Mouse (Mus musculus): ENCODE data around the gene Pde3b. TPM values are rescaled to one million over a fixed set of nuclear protein-coding genes. Genes with fewer than 3 reads are reported as not detected.
"Not testable (repeated sequence)": the region's sequence is repeated elsewhere in the genome, so short reads cannot be mapped to it uniquely, and the experiment has no call there.

Pde3b gene
- total RNA-seq (2022), result 10 to 100 TPM in 3 of 4 experiments, 1 to 10 TPM in 1; 9.1 to 13.4 (median 11.3) TPM

- peak; percentile 9 to 35 for DNase-seq (ENCODE audit: low spot score in 2 of 2)
Measured at GRCm38 (mm10) chr7:114414421-114415335, at the start of gene Pde3b. TSS of gene Pde3b (plus strand) at chr7:114415281.

GRCm38 (mm10) chr7:114402130-114402529, 13.0 kb upstream of the Pde3b start:
- no peak for DNase-seq (ENCODE audit: low spot score in 2 of 2)

- peak in 1 of 2 experiments; percentile 29 for DNase-seq (ENCODE audit: low spot score in 2 of 2)
Measured at GRCm38 (mm10) chr7:114415336-114416020, 397 bp downstream of the Pde3b start.

- DNase-seq (ENCODE audit: low spot score in 2 of 2), result peak; percentile 17 to 24
Measured at GRCm38 (mm10) chr7:114416021-114416845, 1.2 kb downstream of the Pde3b start.

GRCm38 (mm10) chr7:114419331-114419730, 4.2 kb downstream of the Pde3b start:
- DNase-seq (ENCODE audit: low spot score in 2 of 2), result not testable (repeated sequence)

GRCm38 (mm10) chr7:114420918-114421317, 5.8 kb downstream of the Pde3b start:
- no peak for DNase-seq (ENCODE audit: low spot score in 2 of 2)

GRCm38 (mm10) chr7:114422224-114422623, 7.1 kb downstream of the Pde3b start:
- DNase-seq (ENCODE audit: low spot score in 2 of 2), result no peak

- DNase-seq (ENCODE audit: low spot score in 2 of 2), result no peak
Measured at GRCm38 (mm10) chr7:114429768-114430167, 14.7 kb downstream of the Pde3b start.

- DNase-seq (ENCODE audit: low spot score in 2 of 2), result no peak
Measured at GRCm38 (mm10) chr7:114431966-114432365, 16.9 kb downstream of the Pde3b start.

GRCm38 (mm10) chr7:114439726-114440125, 24.6 kb downstream of the Pde3b start:
- no peak for DNase-seq (ENCODE audit: low spot score in 2 of 2)

GRCm38 (mm10) chr7:114440494-114440893, 25.4 kb downstream of the Pde3b start:
- no peak for DNase-seq (ENCODE audit: low spot score in 2 of 2)

GRCm38 (mm10) chr7:114452876-114453275, 37.8 kb downstream of the Pde3b start:
- no peak for DNase-seq (ENCODE audit: low spot score in 2 of 2)

- no peak for DNase-seq (ENCODE audit: low spot score in 2 of 2)
Measured at GRCm38 (mm10) chr7:114453300-114453990, 38.4 kb downstream of the Pde3b start.

- DNase-seq (ENCODE audit: low spot score in 2 of 2), result no peak
Measured at GRCm38 (mm10) chr7:114454858-114455257, 39.8 kb downstream of the Pde3b start.

GRCm38 (mm10) chr7:114456904-114457303, 41.8 kb downstream of the Pde3b start:
- no peak for DNase-seq (ENCODE audit: low spot score in 2 of 2)

GRCm38 (mm10) chr7:114459909-114460308, 44.8 kb downstream of the Pde3b start:
- no peak for DNase-seq (ENCODE audit: low spot score in 2 of 2)

GRCm38 (mm10) chr7:114461727-114462126, 46.6 kb downstream of the Pde3b start:
- DNase-seq (ENCODE audit: low spot score in 2 of 2), result no peak

- no peak for DNase-seq (ENCODE audit: low spot score in 2 of 2)
Measured at GRCm38 (mm10) chr7:114466358-114466757, 51.3 kb downstream of the Pde3b start.

GRCm38 (mm10) chr7:114472471-114472870, 57.4 kb downstream of the Pde3b start:
- DNase-seq (ENCODE audit: low spot score in 2 of 2), result no peak

GRCm38 (mm10) chr7:114474889-114475288, 59.8 kb downstream of the Pde3b start:
- no peak for DNase-seq (ENCODE audit: low spot score in 2 of 2)

- no peak for DNase-seq (ENCODE audit: low spot score in 2 of 2)
Measured at GRCm38 (mm10) chr7:114477884-114478283, 62.8 kb downstream of the Pde3b start.
